Mouse (Mus musculus): ENCODE measurements around the gene Trim3. TPM values are rescaled to one million over a fixed set of nuclear protein-coding genes. Genes with fewer than 3 reads are reported as not detected.

The Trim3 gene
- polyA plus RNA-seq, 1 experiment: 36.8 TPM

DNA sequence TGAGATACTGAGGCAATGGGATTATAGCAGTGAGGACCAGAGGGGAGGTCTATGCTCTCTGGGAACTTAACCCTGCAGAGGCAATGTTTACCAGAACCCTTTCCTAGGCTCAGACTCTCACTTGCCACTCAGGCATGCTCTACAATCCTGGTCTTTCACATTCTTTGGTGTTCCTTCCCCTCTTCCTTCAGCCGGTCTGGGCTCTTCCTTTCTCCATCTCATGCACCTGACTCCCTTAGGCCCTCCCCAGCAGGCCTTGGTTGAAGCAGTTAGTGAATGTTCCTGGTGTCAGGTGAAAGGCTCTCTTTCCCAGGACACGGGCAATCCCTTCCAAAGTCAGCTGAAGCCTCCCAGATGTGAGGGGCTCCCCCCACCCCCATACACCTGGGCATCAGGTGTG is 6.4 kb upstream of the Trim3 start, which contains the start of gene Timm10b:
TSS of gene Timm10b (plus strand) at position 301 of the 400 bp plus-strand sequence.
- TF ChIP-seq EP300 (IDR thresholded peaks at IDR 0.05; ENCODE audit: insufficient read depth, low read depth, low read length): no peak
- no peak for TF ChIP-seq POLR2A (IDR thresholded peaks at IDR 0.05; ENCODE audit: insufficient read depth, low read length)
- no peak for TF ChIP-seq CTCF (IDR thresholded peaks at IDR 0.05; ENCODE audit: low read depth, low read length)
- H3K9ac ChIP-seq (ENCODE audit: low read depth, poor library complexity, severe bottlenecking): peak within 1 kb of the TSS; percentile 68
- H3K4me1 ChIP-seq (ENCODE audit: control insufficient read depth, insufficient read depth, low read length): no peaks in the 10 kb centered on the region
- H3K27ac ChIP-seq (ENCODE audit: insufficient read depth, low read length): no peak within 1 kb of the TSS
- peak within 1 kb of the TSS; percentile 97 for H3K4me3 ChIP-seq (ENCODE audit: low read depth, low read length)
- H3K9me3 ChIP-seq (replicated peaks; ENCODE audit: control insufficient read depth, insufficient read depth, low read length, poor library complexity, severe bottlenecking): no peaks in the 10 kb centered on the region
- H3K36me3 ChIP-seq (ENCODE audit: control insufficient read depth, insufficient read depth, low read length, poor library complexity, severe bottlenecking): peaks cover 15% of the 10 kb centered on the region
- no peaks in the 10 kb centered on the region for H3K27me3 ChIP-seq (ENCODE audit: control insufficient read depth, insufficient read depth, low read length, poor library complexity, severe bottlenecking)

DNA sequence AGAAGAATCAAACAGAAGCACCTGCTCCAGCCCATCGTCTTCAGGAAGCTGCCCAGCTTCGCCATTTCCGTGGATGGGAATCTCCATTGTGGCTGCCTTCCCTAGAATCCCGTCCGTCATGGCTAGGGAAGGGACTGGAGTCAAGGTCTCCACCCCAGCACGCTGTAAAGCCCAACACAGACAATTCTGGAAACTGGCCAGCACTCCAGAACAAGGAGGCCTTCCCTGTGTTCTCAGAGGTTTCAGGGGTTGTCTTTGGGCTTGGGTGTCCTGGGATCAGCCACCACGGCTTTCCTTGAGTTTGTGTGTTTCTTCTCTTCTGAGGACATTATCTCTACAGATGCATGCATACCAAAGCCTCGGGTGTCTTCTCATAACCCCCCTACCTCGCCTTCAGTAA is 5.9 kb upstream of the Trim3 start:
- H3K27me3 ChIP-seq (ENCODE audit: control insufficient read depth, insufficient read depth, low read length, poor library complexity, severe bottlenecking): no peaks in the 10 kb centered on the region
- peaks cover 15% of the 10 kb centered on the region for H3K36me3 ChIP-seq (ENCODE audit: control insufficient read depth, insufficient read depth, low read length, poor library complexity, severe bottlenecking)
- H3K9ac ChIP-seq (ENCODE audit: low read depth, poor library complexity, severe bottlenecking): peak overlapping the region; percentile 68
- H3K4me3 ChIP-seq (ENCODE audit: low read depth, low read length): peak overlapping the region; percentile 87
- H3K27ac ChIP-seq (ENCODE audit: insufficient read depth, low read length): no peak overlapping the region
- no peaks in the 10 kb centered on the region for H3K4me1 ChIP-seq (ENCODE audit: control insufficient read depth, insufficient read depth, low read length)
- no peaks in the 10 kb centered on the region for H3K9me3 ChIP-seq (replicated peaks; ENCODE audit: control insufficient read depth, insufficient read depth, low read length, poor library complexity, severe bottlenecking)
- TF ChIP-seq EP300 (IDR thresholded peaks at IDR 0.05; ENCODE audit: insufficient read depth, low read depth, low read length) (no peak), POLR2A (IDR thresholded peaks at IDR 0.05; ENCODE audit: insufficient read depth, low read length) (no peak), CTCF (IDR thresholded peaks at IDR 0.05; ENCODE audit: low read depth, low read length) (no peak)

DNA sequence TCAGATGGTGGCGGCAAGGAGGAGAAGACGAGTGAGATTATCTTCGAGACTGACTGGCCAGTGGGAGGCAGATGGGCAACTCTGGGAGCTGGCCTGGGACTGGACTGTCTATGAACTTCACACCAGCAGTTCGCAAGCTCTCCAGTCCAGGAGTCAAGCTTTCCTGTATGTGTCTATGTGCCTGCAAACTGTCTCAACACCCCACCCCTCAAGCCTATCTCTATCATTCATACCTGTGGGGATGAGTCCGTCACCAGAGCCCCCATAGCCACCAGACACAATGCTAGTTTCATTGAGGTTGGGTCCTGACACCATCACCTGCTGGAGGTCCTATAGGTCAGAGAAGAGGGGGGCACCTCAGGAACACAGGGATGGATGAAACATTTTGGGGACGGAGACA is 5.4 kb upstream of the Trim3 start:
- Histone ChIP-seq H3K27ac (ENCODE audit: insufficient read depth, low read length) (no peak overlapping the region), H3K27me3 (ENCODE audit: control insufficient read depth, insufficient read depth, low read length, poor library complexity, severe bottlenecking) (no peaks in the 10 kb centered on the region), H3K36me3 (ENCODE audit: control insufficient read depth, insufficient read depth, low read length, poor library complexity, severe bottlenecking) (peaks cover 15% of the 10 kb centered on the region), H3K4me1 (ENCODE audit: control insufficient read depth, insufficient read depth, low read length) (no peaks in the 10 kb centered on the region), H3K9me3 (replicated peaks; ENCODE audit: control insufficient read depth, insufficient read depth, low read length, poor library complexity, severe bottlenecking) (no peaks in the 10 kb centered on the region), H3K9ac (ENCODE audit: low read depth, poor library complexity, severe bottlenecking) (no peak overlapping the region), H3K4me3 (ENCODE audit: low read depth, low read length) (no peak overlapping the region)
- TF ChIP-seq CTCF (IDR thresholded peaks at IDR 0.05; ENCODE audit: low read depth, low read length) (no peak), POLR2A (IDR thresholded peaks at IDR 0.05; ENCODE audit: insufficient read depth, low read length) (no peak), EP300 (IDR thresholded peaks at IDR 0.05; ENCODE audit: insufficient read depth, low read depth, low read length) (no peak)

DNA sequence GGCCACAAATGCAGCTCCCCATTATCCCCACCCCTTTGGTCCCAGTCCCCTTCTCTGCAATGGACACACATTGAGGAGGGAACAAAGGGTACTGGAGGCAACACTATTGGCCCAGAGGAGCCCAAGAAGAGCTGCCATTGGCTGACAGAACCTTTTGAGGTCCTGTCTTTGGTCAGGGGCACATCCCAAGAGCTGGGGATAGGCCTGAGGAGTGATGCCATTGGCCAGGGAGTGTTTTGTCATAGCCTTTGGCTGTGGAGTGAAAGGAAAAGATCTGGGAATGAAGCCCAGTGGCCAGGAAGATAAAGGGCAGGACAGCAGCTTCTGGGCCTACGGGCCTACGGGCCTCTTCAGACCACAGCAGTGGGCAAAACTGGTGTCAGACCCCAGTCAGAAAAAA is 2.4 kb upstream of the Trim3 start:
- Histone ChIP-seq H3K27me3 (ENCODE audit: control insufficient read depth, insufficient read depth, low read length, poor library complexity, severe bottlenecking) (no peaks in the 10 kb centered on the region), H3K36me3 (ENCODE audit: control insufficient read depth, insufficient read depth, low read length, poor library complexity, severe bottlenecking) (peaks cover 11% of the 10 kb centered on the region), H3K27ac (ENCODE audit: insufficient read depth, low read length) (no peak overlapping the region), H3K9ac (ENCODE audit: low read depth, poor library complexity, severe bottlenecking) (no peak overlapping the region), H3K4me3 (ENCODE audit: low read depth, low read length) (no peak overlapping the region), H3K9me3 (replicated peaks; ENCODE audit: control insufficient read depth, insufficient read depth, low read length, poor library complexity, severe bottlenecking) (no peaks in the 10 kb centered on the region), H3K4me1 (ENCODE audit: control insufficient read depth, insufficient read depth, low read length) (no peaks in the 10 kb centered on the region)
- TF ChIP-seq EP300 (IDR thresholded peaks at IDR 0.05; ENCODE audit: insufficient read depth, low read depth, low read length) (no peak), POLR2A (IDR thresholded peaks at IDR 0.05; ENCODE audit: insufficient read depth, low read length) (no peak), CTCF (IDR thresholded peaks at IDR 0.05; ENCODE audit: low read depth, low read length) (no peak)

DNA sequence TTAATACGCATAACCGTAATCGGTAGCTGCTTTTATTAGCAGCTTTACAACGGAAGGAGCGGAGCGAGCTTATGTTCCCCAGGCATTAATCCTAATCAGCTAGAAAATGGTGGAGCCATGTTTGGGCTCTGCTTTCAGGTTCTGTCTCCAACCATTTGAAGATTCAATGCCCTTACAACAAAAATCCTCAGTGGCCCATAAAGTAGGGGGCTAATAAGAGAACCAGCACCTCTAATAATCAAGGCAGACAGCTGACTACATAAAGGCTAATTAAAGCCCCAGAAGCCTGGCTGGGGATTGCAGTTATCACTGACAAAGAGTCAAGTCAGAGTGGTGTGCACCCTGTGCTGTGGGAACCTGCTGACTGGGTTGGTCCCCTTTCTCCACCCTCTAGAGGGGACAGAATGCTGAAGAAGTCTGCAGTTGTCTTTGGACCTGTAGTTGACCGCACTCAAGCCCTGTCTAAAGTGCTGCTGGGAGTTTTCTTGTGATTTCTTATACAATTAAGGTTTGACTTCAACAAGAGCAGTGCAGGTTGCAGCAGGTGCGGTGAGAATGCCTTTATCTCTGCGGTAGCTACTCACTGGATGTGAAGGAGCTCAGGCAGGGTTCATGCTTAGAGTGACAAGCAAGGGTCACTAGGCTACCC is 1.0 kb upstream of the Trim3 start:
- Histone ChIP-seq H3K36me3 (ENCODE audit: control insufficient read depth, insufficient read depth, low read length, poor library complexity, severe bottlenecking) (peaks cover 11% of the 10 kb centered on the region), H3K4me3 (ENCODE audit: low read depth, low read length) (no peak overlapping the region), H3K4me1 (ENCODE audit: control insufficient read depth, insufficient read depth, low read length) (no peaks in the 10 kb centered on the region), H3K27me3 (ENCODE audit: control insufficient read depth, insufficient read depth, low read length, poor library complexity, severe bottlenecking) (no peaks in the 10 kb centered on the region), H3K9me3 (replicated peaks; ENCODE audit: control insufficient read depth, insufficient read depth, low read length, poor library complexity, severe bottlenecking) (no peaks in the 10 kb centered on the region), H3K27ac (ENCODE audit: insufficient read depth, low read length) (no peak overlapping the region), H3K9ac (ENCODE audit: low read depth, poor library complexity, severe bottlenecking) (no peak overlapping the region)
- TF ChIP-seq POLR2A (IDR thresholded peaks at IDR 0.05; ENCODE audit: insufficient read depth, low read length): no peak
- TF ChIP-seq CTCF (IDR thresholded peaks at IDR 0.05; ENCODE audit: low read depth, low read length): no peak
- no peak for TF ChIP-seq EP300 (IDR thresholded peaks at IDR 0.05; ENCODE audit: insufficient read depth, low read depth, low read length)

DNA sequence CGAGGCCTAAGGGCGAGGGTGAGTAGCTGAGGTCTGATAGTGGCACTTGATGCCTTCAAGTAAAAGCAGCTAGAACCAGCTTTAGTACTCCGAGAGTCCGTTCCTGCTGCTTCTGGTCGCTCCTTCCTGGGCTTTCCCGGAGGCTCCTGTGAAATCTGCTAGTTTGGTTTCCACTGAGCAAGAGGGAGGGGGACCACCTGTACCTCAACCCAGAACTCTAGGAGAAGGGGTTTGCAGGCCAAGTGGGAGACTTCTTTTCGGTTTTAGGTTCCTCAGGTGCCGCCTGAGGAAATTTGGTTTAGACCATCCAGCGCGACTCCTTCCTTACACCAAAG is 397 bp upstream of the Trim3 start:
- Histone ChIP-seq H3K4me3 (ENCODE audit: low read depth, low read length) (peak overlapping the region; percentile 65), H3K36me3 (ENCODE audit: control insufficient read depth, insufficient read depth, low read length, poor library complexity, severe bottlenecking) (peaks cover 11% of the 10 kb centered on the region), H3K27me3 (ENCODE audit: control insufficient read depth, insufficient read depth, low read length, poor library complexity, severe bottlenecking) (no peaks in the 10 kb centered on the region), H3K9ac (ENCODE audit: low read depth, poor library complexity, severe bottlenecking) (peak overlapping the region; percentile 79), H3K27ac (ENCODE audit: insufficient read depth, low read length) (no peak overlapping the region), H3K4me1 (ENCODE audit: control insufficient read depth, insufficient read depth, low read length) (no peaks in the 10 kb centered on the region), H3K9me3 (replicated peaks; ENCODE audit: control insufficient read depth, insufficient read depth, low read length, poor library complexity, severe bottlenecking) (no peaks in the 10 kb centered on the region)
- TF ChIP-seq POLR2A (IDR thresholded peaks at IDR 0.05; ENCODE audit: insufficient read depth, low read length): no peak
- no peak for TF ChIP-seq CTCF (IDR thresholded peaks at IDR 0.05; ENCODE audit: low read depth, low read length)
- no peak for TF ChIP-seq EP300 (IDR thresholded peaks at IDR 0.05; ENCODE audit: insufficient read depth, low read depth, low read length)

Measured in ES-Bruce4 (cell line).